19 mouse cellular contexts compared by ENCODE assay signal in the genomic region with DNA sequence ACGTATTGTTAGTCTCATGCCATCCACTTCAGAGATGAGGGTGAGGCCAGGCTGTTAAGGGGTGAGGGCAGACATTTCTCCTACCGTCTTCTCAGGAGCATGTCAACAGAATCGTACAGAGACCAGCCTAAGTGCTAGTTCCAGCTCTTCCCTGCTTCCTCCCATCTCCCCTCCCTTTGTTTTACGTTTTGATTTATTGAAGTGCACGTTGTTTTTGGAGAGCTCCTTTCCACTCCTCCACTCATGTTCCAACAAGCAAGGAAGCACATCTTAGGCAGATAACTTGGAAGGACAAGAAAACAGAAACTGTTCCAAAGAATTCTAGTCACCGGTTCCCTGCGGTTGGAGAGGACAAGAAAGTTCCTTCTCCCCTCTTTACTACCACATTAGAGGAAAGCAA. TPM values are rescaled to one million over a fixed set of nuclear protein-coding genes. Genes with fewer than 3 reads are reported as not detected.
"Had no signal": no experiment of that assay in that cellular context is flagged by ENCODE, and none has a peak within 500 bp of the region (broad histone marks: within the 10 kb centered on the region; RNA-seq: fewer than 3 reads in every experiment).

No protein-coding gene starts in this region.

- H3K9me3 ChIP-seq: midbrain, embryonic 10.5 days; midbrain, embryonic 12.5 days; neural tube, embryonic 13.5 days; neural tube, embryonic 15.5 days had no signal

- H3K4me1 ChIP-seq: midbrain, embryonic 10.5 days; midbrain, embryonic 12.5 days; neural tube, embryonic 13.5 days; neural tube, embryonic 15.5 days had no signal

- H3K4me2 ChIP-seq: lung, embryonic 14.5 days; midbrain, embryonic 12.5 days; neural tube, embryonic 13.5 days; neural tube, embryonic 15.5 days had no signal

- H3K27me3 ChIP-seq: midbrain, embryonic 12.5 days; neural tube, embryonic 13.5 days; neural tube, embryonic 15.5 days had no signal

- ATAC-seq: midbrain, embryonic 16.5 days had no signal

- H3K27ac ChIP-seq: midbrain, embryonic 10.5 days; midbrain, embryonic 12.5 days; neural tube, embryonic 13.5 days; neural tube, embryonic 15.5 days had no signal

- DNase-seq: lung, adult 18-20 months; lung, embryonic 14.5 days; lung, postnatal 10 days; lung, postnatal 4 days; midbrain, embryonic 14.5 days; retina, postnatal 1 day; right cerebral cortex, adult 18-20 months; right cerebral cortex, postnatal 25 days; right cerebral cortex, postnatal 4 days; spleen, adult 18-20 months; thymus, adult 18-20 months; thymus, postnatal 14 days; thymus, postnatal 36 days had no signal

- H3K4me3 ChIP-seq: midbrain, embryonic 10.5 days; midbrain, embryonic 12.5 days; myocyte; neural tube, embryonic 13.5 days; neural tube, embryonic 15.5 days had no signal

- H3K9ac ChIP-seq: lung, embryonic 14.5 days; midbrain, embryonic 12.5 days; neural tube, embryonic 13.5 days; neural tube, embryonic 15.5 days had no signal

- H3K36me3 ChIP-seq: midbrain, embryonic 10.5 days; midbrain, embryonic 12.5 days; neural tube, embryonic 13.5 days; neural tube, embryonic 15.5 days had no signal

RNA-seq across cellular contexts. Expression of a gene that starts 52.9 kb away (rescaled TPM):
- polyA plus RNA-seq: myocyte had no signal
